Mouse (Mus musculus) monocyte, adult 5-6 weeks (primary cell): ENCODE results near the gene Tead3. TPM values are rescaled to one million over a fixed set of nuclear protein-coding genes. Genes with fewer than 3 reads are reported as not detected.

Experiments
- ATAC-seq: fragments of 153-309, 156-312 bp; replicated peaks from 2 replicates; pipeline ENCODE4 v1.8.0; 2017; ENCODE audit warnings: mild to moderate bottlenecking; ENCODE audit not compliant: low TSS enrichment, insufficient number of reproducible peaks, severe bottlenecking, poor library complexity, low FRiP score
- total RNA-seq: library from RNA; stranded (forward); fragments of 200-1000, 200-491, 200-594 nt; gene quantifications from 3 replicates; pipeline ENCODE4 v1.2.3, GENCODE M21; 2017

Tead3 gene
- total RNA-seq: not detected in 3 replicates

- no peak for ATAC-seq
Measured at GRCm38 (mm10) chr17:28350466-28351352, at the start of gene Tead3. Gene Tead3 (minus strand): TSS chr17:28350817.

- no peak for ATAC-seq
Measured at GRCm38 (mm10) chr17:28394994-28395393, 44.4 kb upstream of the Tead3 start.

GRCm38 (mm10) chr17:28394051-28394765 is 43.6 kb upstream of the Tead3 start:
- no peak for ATAC-seq

GRCm38 (mm10) chr17:28391568-28392432 is 41.2 kb upstream of the Tead3 start:
- ATAC-seq: no peak

GRCm38 (mm10) chr17:28388534-28388933 is 37.9 kb upstream of the Tead3 start:
- no peak for ATAC-seq

- ATAC-seq: peak; percentile 68; the same call in 1 of the 2 replicates
Measured at GRCm38 (mm10) chr17:28386150-28386905, 35.7 kb upstream of the Tead3 start.

GRCm38 (mm10) chr17:28384298-28384697 is 33.7 kb upstream of the Tead3 start:
- no peak for ATAC-seq

- no peak for ATAC-seq
Measured at GRCm38 (mm10) chr17:28380255-28380654, 29.6 kb upstream of the Tead3 start.

- peak; percentile 47; the same call in 1 of the 2 replicates for ATAC-seq
Measured at GRCm38 (mm10) chr17:28375592-28376061, 25.0 kb upstream of the Tead3 start.

GRCm38 (mm10) chr17:28374494-28374893 is 23.9 kb upstream of the Tead3 start:
- ATAC-seq: no peak

GRCm38 (mm10) chr17:28373821-28374220 is 23.2 kb upstream of the Tead3 start:
- ATAC-seq: peak; percentile 72; the same call in 1 of the 2 replicates

- no peak for ATAC-seq
Measured at GRCm38 (mm10) chr17:28371941-28372340, 21.3 kb upstream of the Tead3 start.

- ATAC-seq: no peak
Measured at GRCm38 (mm10) chr17:28371286-28371685, 20.7 kb upstream of the Tead3 start.

- ATAC-seq: no peak
Measured at GRCm38 (mm10) chr17:28369056-28369455, 18.4 kb upstream of the Tead3 start.

- ATAC-seq: peak; percentile 75
Measured at GRCm38 (mm10) chr17:28368449-28368848, 17.8 kb upstream of the Tead3 start.

- ATAC-seq: no peak
Measured at GRCm38 (mm10) chr17:28365122-28365521, 14.5 kb upstream of the Tead3 start, which contains the start of gene Tulp1. Gene Tulp1 (minus strand): TSS chr17:28365222.

GRCm38 (mm10) chr17:28363507-28363906 is 12.9 kb upstream of the Tead3 start:
- no peak for ATAC-seq
